Mouse (Mus musculus) limb, embryonic 11.5 days (tissue): ENCODE results near the gene Cdhr4. TPM values are rescaled to one million over a fixed set of nuclear protein-coding genes. Genes with fewer than 3 reads are reported as not detected.

Experiments
- ATAC-seq: fragments of 200-750 bp; cut with Nextera tagmentation; 2 replicates; pipeline ENCODE4 v1.8.0; 2017; ENCODE audit warnings: low read depth; ENCODE audit not compliant: insufficient number of reproducible peaks, low FRiP score, low TSS enrichment
- DNase-seq: peaks from one replicate; pipeline ENCODE4 v3.0.0-alpha.2; 2015; ENCODE audit warnings: low spot score
- H3K27ac ChIP-seq: fragments of 300-500 bp; sonication (generic); replicated peaks from 2 replicates; pipeline ENCODE4 v1.5.1; 2014; ENCODE audit warnings: low read depth, mild to moderate bottlenecking, low read length
- H3K27me3 ChIP-seq: fragments of 300-500 bp; sonication (generic); 2 replicates; pipeline ENCODE4 v1.6.1; 2014; ENCODE audit warnings: mild to moderate bottlenecking, low read length, mixed read lengths; ENCODE audit not compliant: control insufficient read depth, insufficient read depth
- H3K36me3 ChIP-seq: fragments of 300-500 bp; sonication (generic); 2 replicates; pipeline ENCODE4 v1.6.1; 2014; ENCODE audit warnings: mild to moderate bottlenecking, low read length, moderate library complexity, mixed read lengths; ENCODE audit not compliant: control insufficient read depth, insufficient read depth
- H3K4me1 ChIP-seq: fragments of 300-500 bp; sonication (generic); 2 replicates; pipeline ENCODE4 v1.6.1; 2014; ENCODE audit warnings: low read length, mixed read lengths; ENCODE audit not compliant: control insufficient read depth, insufficient read depth
- H3K4me2 ChIP-seq: fragments of 300-500 bp; sonication (generic); 2 replicates; pipeline ENCODE4 v1.6.1; 2014; ENCODE audit warnings: low read depth, mild to moderate bottlenecking, moderate library complexity; ENCODE audit not compliant: severe bottlenecking
- H3K4me3 ChIP-seq: fragments of 300-500 bp; sonication (generic); 2 replicates; pipeline ENCODE4 v1.5.1; 2014; ENCODE audit warnings: low read depth, low read length
- H3K9ac ChIP-seq: fragments of 300-500 bp; sonication (generic); 2 replicates; pipeline ENCODE4 v1.6.1; 2014; ENCODE audit warnings: mild to moderate bottlenecking, low read length
- H3K9me3 ChIP-seq: fragments of 300-500 bp; sonication (generic); 2 replicates; pipeline ENCODE4 v1.6.1; 2016; ENCODE audit warnings: low read length; ENCODE audit not compliant: control insufficient read depth
- WGBS: fragments of 180-500 bp; shearing (Covaris S2); extraction: QIAGEN DNeasy Blood & Tissue Kit; methylation state at CpG from one replicate; pipeline ENCODE4 v1.1.7; 2014; 5-methylcytosine and 5-hydroxymethylcytosine counted together
- polyA plus RNA-seq: library from polyadenylated mRNA; unstranded; fragments of >200 nt; fragmentation: Nextera tagmentation; extraction: Ambion mirVana; gene quantifications from 2 replicates; pipeline ENCODE4 v1.2.1, GENCODE M21; 2014

Cdhr4 gene
- polyA plus RNA-seq = 16.8 and 19.7 TPM in 2 replicates

DNA sequence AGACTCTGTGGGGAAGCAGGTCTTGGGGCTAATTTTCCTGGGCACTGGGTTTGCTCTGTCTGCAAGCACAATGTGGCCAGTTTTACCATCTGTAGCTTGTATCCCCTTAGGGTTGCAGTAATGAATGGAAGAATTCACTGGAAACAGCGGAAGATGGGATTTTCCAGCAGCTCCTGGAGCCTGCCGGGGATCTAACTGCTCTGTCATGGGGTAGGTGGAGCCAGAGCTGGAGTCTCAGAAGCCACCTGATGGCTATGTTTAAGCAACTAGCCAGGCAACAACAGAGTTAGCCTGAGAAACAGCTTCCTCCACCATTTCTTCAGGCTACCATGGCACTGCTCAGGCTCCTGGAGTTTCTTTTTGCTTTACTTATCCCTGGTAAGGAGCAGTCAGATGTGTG lies at the start of gene Cdhr4:
TSS of gene Cdhr4 (plus strand) at position 301 of the 400 bp plus-strand sequence.
- Histone ChIP-seq H3K36me3 (no peaks in the 10 kb centered on the region), H3K4me3 (no peak within 1 kb of the TSS), H3K27ac (0 out of 2 replicates have a peak within 1 kb of the TSS, but pooled peaks have one; percentile 21), H3K4me1 (peaks cover 3% of the 10 kb centered on the region; the same call in 1 of the 2 replicates), H3K9me3 (no peaks in the 10 kb centered on the region), H3K4me2 (no peak within 1 kb of the TSS), H3K9ac (0 out of 2 replicates have a peak within 1 kb of the TSS, but pooled peaks have one; percentile 7), H3K27me3 (no peaks in the 10 kb centered on the region)
- DNase-seq (no peak), ATAC-seq (no peak)
- 63% methylated on average over 2 of the region's 2 CpGs for WGBS

DNA sequence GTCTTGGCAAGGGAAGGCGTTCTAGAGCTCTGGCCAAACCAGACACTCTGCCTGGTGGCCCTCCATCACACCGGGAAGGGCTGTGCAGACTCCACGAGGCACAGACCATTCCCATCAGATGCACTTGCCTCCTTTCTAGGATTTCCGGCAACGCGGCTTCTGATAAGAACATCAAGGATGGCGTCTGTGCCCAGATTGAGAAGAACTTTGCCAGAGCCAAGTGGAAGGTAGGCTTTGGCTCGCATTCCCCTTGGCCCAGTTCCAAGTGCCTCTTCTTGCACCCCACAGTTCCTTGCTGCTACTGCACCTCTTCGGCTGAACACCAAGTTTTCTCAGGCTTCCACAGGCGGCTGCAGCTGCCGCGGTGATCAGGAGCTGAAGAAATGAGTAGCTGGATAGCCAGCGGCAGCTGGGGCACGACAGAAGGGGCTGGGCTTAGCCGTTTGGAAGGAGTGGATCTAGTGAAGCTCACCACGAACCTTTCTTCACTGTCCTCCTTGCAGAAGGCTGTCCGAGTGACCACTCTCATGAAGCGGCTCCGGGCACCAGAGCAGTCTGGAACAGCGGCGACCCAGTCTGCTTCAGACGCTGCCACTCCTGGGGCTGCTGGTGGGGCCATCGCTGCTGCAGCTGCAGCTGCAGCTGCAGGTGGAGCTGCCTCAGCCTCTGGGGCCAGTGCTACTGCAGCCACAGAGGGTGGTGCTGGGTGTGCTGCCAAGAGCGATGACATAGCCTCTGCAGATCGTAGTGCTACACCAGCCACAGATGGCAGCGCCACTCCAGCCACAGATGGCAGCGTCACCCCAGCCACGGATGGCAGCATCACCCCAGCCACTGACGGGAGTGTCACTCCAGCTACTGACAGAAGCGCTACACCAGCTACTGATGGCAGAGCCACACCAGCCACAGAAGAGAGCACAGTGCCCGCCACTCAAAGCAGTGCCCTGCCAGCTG lies 44.8 kb upstream of the Cdhr4 start:
- ATAC-seq = no peak
- H3K9ac ChIP-seq = no peak overlapping the region
- H3K4me2 ChIP-seq = no peak overlapping the region
- WGBS = 91% methylated on average over 31 of the region's 31 CpGs
- no peak overlapping the region for H3K4me3 ChIP-seq
- DNase-seq = no peak
- H3K27me3 ChIP-seq = no peaks in the 10 kb centered on the region
- no peak overlapping the region for H3K27ac ChIP-seq
- peaks cover 2% of the 10 kb centered on the region; the same call in 1 of the 2 replicates for H3K4me1 ChIP-seq
- no peaks in the 10 kb centered on the region for H3K9me3 ChIP-seq
- H3K36me3 ChIP-seq = no peaks in the 10 kb centered on the region

DNA sequence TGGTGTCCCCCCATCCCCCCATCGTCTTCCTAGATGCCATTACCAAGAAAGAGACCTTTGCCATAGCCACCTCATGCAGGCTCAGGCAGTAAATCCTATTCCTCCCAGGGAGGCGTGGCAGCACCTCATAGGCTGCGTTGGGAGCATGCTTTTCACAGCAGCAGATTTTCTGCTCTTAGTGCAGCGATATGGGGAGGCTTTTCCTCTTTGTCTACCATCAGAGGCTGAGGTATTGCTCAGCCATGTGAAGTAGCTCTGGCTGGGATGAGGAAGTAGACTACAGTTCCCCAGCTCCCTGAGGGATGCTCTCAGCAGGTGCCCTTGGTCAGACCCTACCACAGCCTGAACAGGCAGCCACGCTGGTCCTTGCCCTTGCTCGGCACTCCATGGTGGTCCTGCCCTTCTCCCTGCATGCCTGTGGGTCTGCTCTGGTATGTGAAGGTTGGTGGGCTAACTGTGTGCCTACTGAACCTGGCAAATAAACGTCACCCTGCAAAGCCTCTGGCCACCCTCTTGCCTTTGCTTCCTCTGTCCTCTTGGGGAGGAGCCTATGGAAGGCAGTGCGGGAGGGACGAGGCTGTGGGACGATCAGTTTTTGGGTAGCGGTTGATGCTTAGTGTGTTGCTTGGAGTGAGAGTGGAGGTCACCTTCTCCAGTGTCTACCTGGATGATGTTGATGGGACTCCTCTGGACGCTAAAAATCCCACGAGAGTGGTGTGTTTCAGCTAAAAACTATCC lies 42.9 kb upstream of the Cdhr4 start:
- Histone ChIP-seq H3K4me3 (no peak overlapping the region), H3K9me3 (no peaks in the 10 kb centered on the region), H3K4me1 (peaks cover 2% of the 10 kb centered on the region; the same call in 1 of the 2 replicates), H3K9ac (no peak overlapping the region), H3K36me3 (no peaks in the 10 kb centered on the region), H3K27ac (no peak overlapping the region), H3K27me3 (no peaks in the 10 kb centered on the region), H3K4me2 (no peak overlapping the region)
- no peak for DNase-seq
- ATAC-seq = no peak
- WGBS = 81% methylated on average over 13 of the region's 13 CpGs

DNA sequence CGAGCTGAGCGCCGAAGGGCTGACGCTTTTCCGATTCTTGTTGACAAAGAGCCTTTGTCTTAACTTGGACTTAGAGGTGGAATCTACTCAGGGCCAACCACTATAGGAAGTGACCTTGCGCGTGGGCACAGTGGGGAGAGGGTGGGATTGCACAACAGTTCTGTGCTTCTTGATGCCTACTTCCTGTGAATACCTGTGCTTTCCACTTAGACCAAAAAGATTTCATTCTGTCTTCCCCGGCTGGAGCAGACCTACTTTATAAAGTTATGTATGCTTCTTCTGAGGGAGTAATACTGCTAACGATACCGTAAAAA lies 42.4 kb upstream of the Cdhr4 start, which contains the start of gene Traip:
TSS of gene Traip (plus strand) at position 215 of the 314 bp plus-strand sequence.
- 92% methylated on average over 10 of the region's 10 CpGs for WGBS
- ATAC-seq = no peak
- H3K4me3 ChIP-seq = peak within 1 kb of the TSS; percentile 77
- no peaks in the 10 kb centered on the region for H3K27me3 ChIP-seq
- H3K4me2 ChIP-seq = peak within 1 kb of the TSS; percentile 72
- H3K27ac ChIP-seq = 0 out of 2 replicates have a peak within 1 kb of the TSS, but pooled peaks have one; percentile 30
- H3K9me3 ChIP-seq = no peaks in the 10 kb centered on the region
- DNase-seq = no peak
- H3K4me1 ChIP-seq = peaks cover 2% of the 10 kb centered on the region; the same call in 1 of the 2 replicates
- no peaks in the 10 kb centered on the region for H3K36me3 ChIP-seq
- peak within 1 kb of the TSS; percentile 66 for H3K9ac ChIP-seq

DNA sequence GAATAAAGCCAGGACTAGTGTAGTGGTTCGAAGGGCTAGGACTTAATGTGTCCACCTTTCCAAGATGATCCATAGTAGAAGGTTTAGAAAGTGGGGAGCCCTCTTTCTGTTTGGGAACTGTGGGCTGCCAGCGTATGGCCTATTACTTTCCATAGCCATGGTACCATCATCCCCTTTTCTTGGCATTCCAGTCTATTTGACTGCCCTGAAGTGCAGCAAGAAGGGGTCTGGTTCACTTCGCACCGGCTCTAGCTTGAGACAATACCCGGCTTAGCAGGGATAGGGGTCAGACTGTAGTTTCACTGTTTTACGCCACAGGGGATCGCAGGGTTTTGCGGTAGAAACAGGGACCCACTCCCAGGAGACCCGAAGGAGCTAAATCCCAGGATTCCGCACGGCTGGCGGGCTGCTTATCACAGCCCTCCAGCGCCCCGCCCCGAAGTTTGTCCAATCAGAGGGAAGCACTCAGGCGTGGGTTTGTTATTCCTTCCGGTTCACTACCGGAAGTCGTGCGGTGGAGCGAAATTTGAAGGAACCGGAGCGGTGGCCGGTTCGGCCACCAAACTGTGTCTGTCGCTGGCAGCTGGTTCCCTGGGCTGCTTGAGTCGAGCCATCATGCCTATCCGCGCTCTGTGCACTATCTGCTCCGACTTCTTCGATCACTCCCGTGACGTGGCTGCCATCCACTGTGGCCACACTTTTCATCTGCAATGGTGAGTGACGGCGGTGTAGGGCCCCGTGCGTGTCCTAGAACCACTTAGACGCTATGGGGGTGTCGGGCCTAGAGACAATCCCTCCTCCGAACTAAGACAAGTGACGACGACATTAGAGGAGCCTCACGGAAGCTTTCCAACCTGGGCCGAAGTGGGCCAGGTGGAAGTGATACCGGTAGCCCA lies 41.6 kb upstream of the Cdhr4 start:
- ATAC-seq = peak; percentile 78; the same call in 1 of the 2 replicates
- 0 out of 2 replicates have a peak overlapping the region, but pooled peaks have one; percentile 30 for H3K27ac ChIP-seq
- H3K9ac ChIP-seq = peak overlapping the region; percentile 66

DNA sequence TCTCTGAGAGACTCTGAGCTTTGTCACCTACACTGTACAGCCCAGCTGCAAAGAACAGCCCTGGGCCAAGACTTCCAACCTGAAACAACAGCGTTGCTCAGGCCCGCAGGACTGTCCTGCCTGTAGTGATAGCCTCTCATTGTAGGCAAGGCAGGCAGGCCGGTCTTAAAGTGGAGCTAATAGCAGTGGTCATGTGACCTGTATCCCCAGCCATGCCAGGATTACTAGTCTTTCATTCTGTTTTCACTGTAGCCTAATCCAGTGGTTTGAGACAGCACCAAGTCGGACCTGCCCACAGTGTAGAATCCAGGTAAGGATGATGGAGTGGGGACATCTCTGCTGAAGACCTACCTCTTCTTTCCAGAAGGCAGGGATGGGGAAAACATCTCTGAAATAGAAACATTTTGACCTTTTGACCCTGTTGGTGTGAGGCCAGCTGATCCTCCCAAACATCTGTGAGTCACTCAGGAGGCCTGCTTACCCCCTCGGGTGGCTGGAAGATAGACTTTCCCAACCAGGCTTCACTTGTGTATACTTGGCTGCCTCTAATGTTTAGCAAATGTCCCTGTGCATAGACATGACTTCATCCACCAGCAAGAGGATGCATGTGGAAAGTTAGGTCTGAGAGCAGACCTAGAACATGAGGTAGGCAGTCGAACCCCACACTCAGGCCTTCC lies 36.5 kb upstream of the Cdhr4 start:
- Histone ChIP-seq H3K4me2 (no peak overlapping the region), H3K4me1 (peaks cover 2% of the 10 kb centered on the region; the same call in 1 of the 2 replicates), H3K27me3 (no peaks in the 10 kb centered on the region), H3K4me3 (no peak overlapping the region), H3K36me3 (peaks cover 5% of the 10 kb centered on the region; the same call in 1 of the 2 replicates), H3K9me3 (no peaks in the 10 kb centered on the region), H3K27ac (no peak overlapping the region), H3K9ac (no peak overlapping the region)
- no peak for ATAC-seq
- no peak for DNase-seq
- 77% methylated on average over 6 of the region's 6 CpGs for WGBS

More for the DNA sequence above, 41.6 kb upstream of the Cdhr4 start:
- Histone ChIP-seq H3K27me3 (no peaks in the 10 kb centered on the region), H3K9me3 (no peaks in the 10 kb centered on the region), H3K36me3 (no peaks in the 10 kb centered on the region), H3K4me1 (peaks cover 2% of the 10 kb centered on the region; the same call in 1 of the 2 replicates), H3K4me2 (peak overlapping the region; percentile 72), H3K4me3 (peak overlapping the region; percentile 77)
- 17% methylated on average over 45 of the region's 45 CpGs for WGBS
- peak; percentile 91 for DNase-seq

DNA sequence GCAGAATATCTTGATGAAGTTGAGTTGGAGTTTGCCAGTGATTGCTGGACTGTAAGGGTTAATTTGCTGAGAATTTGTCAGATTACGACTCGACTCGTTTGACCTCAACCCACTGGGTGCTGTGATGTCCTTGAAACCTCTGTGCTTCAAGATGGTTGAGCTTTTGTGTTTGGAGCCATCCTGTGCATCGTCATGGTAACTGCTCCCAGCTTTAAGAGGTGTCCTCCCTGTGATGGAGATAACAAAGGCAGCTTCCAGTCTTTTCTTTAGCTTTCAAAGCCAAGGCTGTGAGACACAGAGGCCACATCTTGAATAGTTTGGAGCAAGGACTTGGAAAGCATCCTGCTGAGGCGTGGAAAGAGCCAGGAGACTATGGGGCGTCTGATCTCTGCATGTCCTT lies 35.2 kb upstream of the Cdhr4 start:
- ATAC-seq (no peak), DNase-seq (no peak)
- Histone ChIP-seq H3K36me3 (peaks cover 5% of the 10 kb centered on the region; the same call in 1 of the 2 replicates), H3K9ac (no peak overlapping the region), H3K27me3 (no peaks in the 10 kb centered on the region), H3K4me3 (no peak overlapping the region), H3K27ac (no peak overlapping the region), H3K9me3 (no peaks in the 10 kb centered on the region), H3K4me1 (no peaks in the 10 kb centered on the region), H3K4me2 (no peak overlapping the region)
- 63% methylated on average over 6 of the region's 6 CpGs for WGBS
